Mouse (Mus musculus) layer of hippocampus, adult 18-20 months (tissue): ENCODE measurements around the gene Gm5678. TPM values are rescaled to one million over a fixed set of nuclear protein-coding genes. Genes with fewer than 3 reads are reported as not detected.
A peak's percentile ranks its signal among the peaks of the same experiment; 100 is the strongest.
"Not testable (repeated sequence)": the region's sequence is repeated elsewhere in the genome, so short reads cannot be mapped to it uniquely, and the experiment has no call there.

Experiments
- DNase-seq, 2 experiments: peaks; one replicate each; pipeline ENCODE4 v3.0.0; 2022; ENCODE audit warnings: low spot score in 2 of 2
- total RNA-seq, 2 experiments: library from RNA; stranded (reverse); gene quantifications; 2 replicates each; pipeline ENCODE4 v1.2.3; 2021

The Gm5678 gene
- total RNA-seq, 2 experiments from 2014 or later: 3.8 to 4.4 TPM

DNA sequence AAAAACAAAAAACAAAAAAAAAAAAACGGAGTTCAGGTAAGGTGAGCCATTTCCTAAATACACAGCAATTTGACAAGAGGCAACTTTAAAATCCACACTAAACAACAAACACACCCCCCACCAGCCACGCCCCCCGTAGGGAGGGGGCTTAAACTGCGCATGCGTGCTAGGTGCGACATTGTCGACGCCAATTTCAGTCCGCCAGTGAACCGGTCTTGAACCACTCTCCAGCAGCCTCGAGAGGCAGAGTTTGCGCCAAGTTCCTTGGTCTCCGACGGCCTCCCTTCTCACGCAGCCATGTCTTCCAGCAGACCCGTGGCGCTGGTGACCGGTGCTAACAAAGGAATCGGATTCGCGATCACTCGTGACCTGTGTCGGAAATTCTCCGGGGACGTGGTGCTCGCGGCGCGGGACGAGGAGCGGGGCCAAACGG lies 20.2 kb upstream of the Gm5678 start:
- DNase-seq: peak; percentile 77 to 87

DNA sequence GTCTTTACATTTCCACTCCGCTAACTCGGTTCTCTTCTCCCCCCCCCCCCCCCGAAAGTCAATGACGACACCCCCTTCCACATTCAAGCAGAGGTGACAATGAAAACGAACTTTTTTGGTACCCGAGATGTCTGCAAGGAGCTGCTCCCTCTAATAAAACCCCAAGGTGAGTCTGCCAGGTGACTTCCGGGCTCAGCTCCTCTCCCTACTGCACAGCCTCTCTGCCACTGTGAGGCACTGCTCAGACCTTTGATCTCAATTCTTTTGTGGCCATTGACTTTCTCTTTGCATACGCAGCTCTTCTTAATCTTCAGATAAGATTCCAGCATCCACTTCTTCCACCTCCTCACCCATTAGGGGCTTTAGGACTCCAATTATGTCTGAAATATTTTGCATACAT lies 19.2 kb upstream of the Gm5678 start:
- DNase-seq: no peak

DNA sequence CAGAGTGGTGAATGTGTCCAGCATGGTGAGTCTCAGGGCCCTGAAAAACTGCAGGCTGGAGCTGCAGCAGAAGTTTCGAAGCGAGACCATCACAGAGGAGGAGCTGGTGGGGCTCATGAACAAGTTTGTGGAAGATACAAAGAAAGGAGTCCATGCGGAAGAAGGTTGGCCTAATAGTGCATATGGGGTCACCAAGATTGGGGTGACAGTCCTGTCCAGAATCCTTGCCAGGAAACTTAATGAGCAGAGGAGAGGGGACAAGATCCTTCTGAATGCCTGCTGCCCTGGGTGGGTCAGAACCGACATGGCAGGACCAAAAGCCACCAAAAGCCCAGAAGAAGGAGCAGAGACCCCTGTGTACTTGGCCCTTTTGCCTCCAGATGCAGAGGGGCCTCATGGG lies 18.1 kb upstream of the Gm5678 start:
- no peak for DNase-seq

DNA sequence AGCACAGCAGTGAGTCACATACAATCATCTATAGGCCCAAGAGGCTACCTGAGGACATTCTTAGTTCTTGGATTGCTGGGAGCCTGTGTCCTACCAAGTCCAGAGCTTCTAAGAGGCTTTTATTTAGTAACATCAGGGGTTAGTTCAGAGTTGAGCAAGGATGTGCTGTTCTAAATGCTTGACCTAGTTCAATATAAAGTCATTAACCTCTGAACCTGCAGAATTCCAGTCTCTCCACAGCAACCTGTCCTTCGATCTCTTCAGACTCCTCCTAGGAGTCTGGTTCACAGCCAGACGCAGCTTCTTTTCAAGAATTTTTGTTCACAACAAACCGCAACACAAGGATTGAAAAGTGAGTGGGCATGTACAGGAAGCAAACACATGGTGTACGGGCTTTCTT lies 16.9 kb upstream of the Gm5678 start:
- no peak for DNase-seq

GRCm38 (mm10) chr16:93615118-93615870 lies 12.6 kb upstream of the Gm5678 start:
- peak; percentile 52 to 71 for DNase-seq

DNA sequence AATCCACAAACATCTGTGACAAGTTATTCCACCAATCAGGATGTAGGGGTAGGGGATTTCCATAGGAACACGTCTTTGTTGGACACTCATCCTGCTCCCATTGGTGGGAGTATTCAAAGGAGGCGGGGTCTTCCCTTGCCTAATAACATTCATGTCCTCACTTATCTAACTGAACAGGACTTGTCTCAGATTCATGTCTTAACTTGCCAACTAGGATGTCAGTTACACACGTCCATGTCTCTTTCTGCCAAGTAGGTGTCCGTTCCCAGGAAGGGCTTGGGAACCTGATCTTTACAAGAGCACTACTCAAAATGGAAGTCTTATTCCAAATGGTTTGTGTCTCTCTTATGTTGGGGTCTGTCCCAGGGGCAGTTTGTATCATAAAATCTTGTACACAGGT lies 4.1 kb upstream of the Gm5678 start:
- DNase-seq: not testable (repeated sequence)

GRCm38 (mm10) chr16:93624671-93625070 lies 3.2 kb upstream of the Gm5678 start:
- DNase-seq: no peak

DNA sequence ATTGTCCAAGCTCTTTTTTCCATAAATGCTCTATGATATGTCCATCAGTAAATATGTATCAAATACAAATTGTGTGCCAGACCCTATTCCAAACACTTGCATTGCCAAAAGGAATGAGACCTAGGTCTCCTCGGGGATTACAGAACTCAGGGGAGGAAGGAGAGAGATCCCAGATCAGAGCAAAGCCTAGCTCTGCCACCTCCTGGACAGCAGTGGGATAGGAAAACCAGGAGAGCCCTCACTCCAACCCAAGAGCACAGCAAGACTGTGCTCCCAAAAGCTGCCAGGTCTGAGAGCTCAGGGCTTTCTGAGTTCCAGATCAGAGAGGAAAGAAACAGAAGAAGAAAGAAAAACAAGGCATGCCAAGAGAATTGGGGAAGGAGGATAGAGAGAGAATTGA lies 1.2 kb upstream of the Gm5678 start:
- DNase-seq: peak in 1 of 2 experiments; percentile 43

- no peak for DNase-seq
These were observed 16.1 kb downstream of the Gm5678 start for GRCm38 (mm10) chr16:93644006-93644405.

DNA sequence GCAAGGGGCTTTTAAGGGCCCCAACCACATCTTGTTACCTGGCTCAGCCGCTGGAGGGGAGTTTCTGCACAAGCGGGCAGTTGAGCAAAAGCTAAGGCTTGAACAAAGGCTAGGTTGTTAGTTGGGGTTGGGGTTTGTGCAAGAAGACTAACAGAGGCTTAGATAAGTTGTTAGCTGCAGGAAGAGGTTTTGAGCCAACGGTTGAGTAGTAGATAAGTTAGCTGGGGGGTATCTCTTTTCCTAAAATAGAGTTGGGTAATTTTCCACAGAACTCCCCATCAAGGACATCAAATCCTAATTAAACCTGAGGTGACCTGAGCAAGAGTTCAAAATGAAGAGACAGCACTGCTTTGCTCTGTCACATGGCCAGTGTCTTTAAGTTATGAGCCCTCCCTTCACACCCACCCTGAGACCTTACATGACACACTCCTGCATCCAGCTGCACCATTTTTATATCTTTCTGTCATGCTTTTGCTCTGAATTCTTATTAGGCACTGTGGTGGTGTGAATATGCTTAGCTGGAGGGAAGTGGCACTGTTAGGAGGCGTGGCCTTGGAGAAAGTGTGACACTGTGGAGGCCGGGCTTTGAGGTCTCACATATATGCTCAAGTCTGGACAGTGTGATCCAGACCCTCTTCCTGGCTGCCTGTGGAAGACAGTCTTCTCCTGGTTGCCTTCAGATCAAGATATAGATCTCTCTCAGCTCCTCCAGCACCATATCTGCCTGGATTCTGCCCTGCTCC lies 20.7 kb downstream of the Gm5678 start:
- no peak for DNase-seq

GRCm38 (mm10) chr16:93667976-93668375 lies 40.1 kb downstream of the Gm5678 start:
- no peak for DNase-seq

- no peak for DNase-seq
These were observed 41.6 kb downstream of the Gm5678 start for GRCm38 (mm10) chr16:93669521-93669920.

- DNase-seq: not testable (repeated sequence)
These were observed 42.6 kb downstream of the Gm5678 start for GRCm38 (mm10) chr16:93670466-93670865.

DNA sequence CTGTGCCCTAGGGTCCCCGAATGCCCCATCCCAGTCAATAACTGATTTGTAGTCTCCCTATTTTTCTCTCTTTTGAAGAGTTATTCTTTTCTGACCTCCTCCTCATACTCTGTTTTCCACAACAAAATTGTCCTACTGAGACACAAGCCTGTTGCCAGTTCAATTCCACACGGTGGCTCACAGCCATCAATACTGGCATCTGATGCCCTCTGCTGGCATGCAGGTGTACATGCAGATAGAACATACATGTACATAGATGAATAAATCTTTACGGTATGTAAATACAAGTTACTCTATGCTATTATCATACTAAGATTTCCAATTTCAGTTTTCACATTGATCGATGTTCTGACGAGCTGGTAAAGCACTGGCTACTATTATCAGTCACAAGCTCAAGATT lies 43.2 kb downstream of the Gm5678 start:
- no peak for DNase-seq

GRCm38 (mm10) chr16:93676376-93676775 lies 48.5 kb downstream of the Gm5678 start:
- DNase-seq: no peak

DNA sequence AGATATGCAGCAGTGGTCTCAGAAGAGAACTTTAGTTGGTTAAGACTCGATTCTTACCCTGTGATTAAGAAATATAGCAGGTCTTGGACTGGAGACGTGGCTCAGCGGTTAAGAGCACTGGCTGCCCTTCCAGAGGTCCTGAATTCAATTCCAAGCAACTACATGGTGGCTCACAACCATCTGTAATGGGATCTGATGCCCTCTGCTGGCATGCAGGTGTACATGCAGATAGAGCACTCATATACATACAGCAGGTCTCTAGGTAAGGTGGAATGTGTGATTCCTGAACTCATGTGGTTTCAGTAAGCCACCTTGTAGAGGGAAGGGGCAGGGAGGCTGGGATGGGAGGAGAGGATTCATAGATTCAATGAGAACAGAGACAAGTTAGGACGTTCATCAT lies 50.3 kb downstream of the Gm5678 start:
- DNase-seq: no peak

DNA sequence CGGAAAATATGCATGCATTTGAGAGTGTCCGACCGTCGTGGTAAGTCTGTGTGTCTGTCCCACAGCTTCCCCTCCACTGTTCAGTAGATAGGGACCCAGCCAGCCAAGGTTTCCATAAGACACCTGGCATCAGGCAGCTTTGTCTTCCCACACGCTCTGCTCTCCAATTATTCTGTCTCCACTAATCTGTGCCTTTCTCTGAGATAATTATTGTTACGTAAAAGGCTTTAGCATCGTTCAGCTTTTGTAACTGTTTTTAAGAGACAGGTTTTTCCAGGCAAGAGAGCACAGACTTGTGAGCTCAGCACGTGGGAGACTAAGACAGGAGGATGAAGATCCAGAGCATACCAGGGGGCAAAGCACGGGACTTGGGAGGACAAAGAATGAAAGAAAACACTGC lies 51.3 kb downstream of the Gm5678 start:
- peak in 1 of 2 experiments; percentile 41 for DNase-seq

Other genes starting within 250 kb of the Gm5678 start
- gene Setd4, start 24.0 kb upstream of the Gm5678 start, total RNA-seq: 10 to 100 TPM in 1 of 2 experiments, 1 to 10 TPM in 1; 8.6 to 10.8 TPM
- 10 to 100 TPM; 78.0 to 81.9 TPM for gene Cbr1, start 22.2 kb upstream of the Gm5678 start, total RNA-seq
- gene Cbr3, start 55.1 kb downstream of the Gm5678 start, total RNA-seq: 10 to 100 TPM; 16.2 to 18.5 TPM
- 10 to 100 TPM; 90.5 to 95.7 TPM for gene Dop1b, start 83.8 kb downstream of the Gm5678 start, total RNA-seq
- 10 to 100 TPM; 30.9 to 37.9 TPM for gene Morc3, start 204.0 kb downstream of the Gm5678 start, total RNA-seq